Mouse (Mus musculus) cerebellum, postnatal 25 days (tissue): ENCODE results near the gene 5430419D17Rik.
A peak's percentile ranks its signal among the peaks of the same experiment; 100 is the strongest.

ENCODE experiments used
- DNase-seq, 2 experiments: peaks; one replicate each; pipeline ENCODE4 v3.0.0; 2021; ENCODE audit warnings: mixed read lengths in 2 of 2

The 5430419D17Rik gene

DNA sequence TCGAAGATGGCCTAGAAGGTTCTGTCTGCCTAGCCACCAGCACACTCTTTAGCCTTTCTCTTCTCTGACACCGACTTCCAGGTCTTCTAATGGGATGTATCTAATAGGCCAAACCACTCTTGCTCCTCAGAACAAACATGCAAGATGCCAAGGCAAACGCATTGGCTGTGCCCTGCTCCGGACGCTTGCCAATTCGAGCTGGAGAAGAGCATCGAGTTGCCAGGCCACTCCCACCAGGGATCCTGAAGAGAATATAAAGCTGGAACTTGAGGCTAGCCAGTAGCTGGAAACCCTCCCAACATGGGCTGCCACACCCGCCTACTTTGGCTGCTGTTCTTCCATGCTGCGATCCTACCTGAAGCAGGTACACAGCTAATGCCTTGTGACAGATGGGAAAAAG is at the start of gene 5430419D17Rik:
5430419D17Rik (plus strand) TSS at position 282 of the 400 bp plus-strand sequence.
- peak; percentile 15 to 43 for DNase-seq

GRCm38 (mm10) chr7:131130021-131130420 is 44.2 kb upstream of the 5430419D17Rik start:
- DNase-seq = no peak

DNA sequence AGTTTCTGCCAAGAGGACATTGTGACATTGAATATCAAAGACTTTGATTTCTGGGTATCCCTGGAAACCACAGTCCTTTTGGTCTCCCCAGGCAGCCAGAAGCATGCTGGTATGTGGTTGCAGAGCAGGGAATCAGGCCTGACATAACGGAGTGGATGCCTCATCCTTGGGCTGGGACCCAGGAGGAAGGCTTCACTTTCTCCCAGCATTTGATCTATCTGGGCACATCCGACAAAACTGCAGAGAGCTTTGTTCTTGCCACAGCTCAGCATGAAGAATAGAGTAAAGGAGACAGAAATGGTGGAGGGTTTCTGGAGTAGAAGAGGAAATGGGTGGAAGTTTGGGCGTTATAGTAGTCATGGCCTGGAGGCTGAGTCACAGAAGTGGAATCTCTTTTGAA is 41.0 kb upstream of the 5430419D17Rik start:
- DNase-seq = no peak

DNA sequence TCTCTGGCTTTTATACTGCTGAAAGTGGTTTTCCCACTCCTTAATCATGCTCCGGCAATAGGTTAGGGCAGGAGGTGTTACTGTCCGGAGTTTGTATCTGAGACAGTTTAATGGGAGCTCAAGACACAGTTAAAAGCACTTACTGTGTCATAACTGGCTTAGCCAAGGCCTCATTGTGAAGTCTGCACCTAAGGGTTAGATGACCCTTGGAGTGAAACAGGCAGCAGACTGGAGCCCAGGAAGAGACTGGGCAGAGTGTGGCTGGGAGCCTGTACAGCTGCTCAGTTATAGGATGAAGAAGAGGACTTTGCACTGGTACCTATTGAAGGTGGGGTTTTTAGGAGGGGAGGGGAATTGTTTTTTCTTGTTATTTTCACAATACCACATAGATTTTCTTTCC is 28.0 kb upstream of the 5430419D17Rik start, which contains the start of gene 4933402N03Rik:
4933402N03Rik (minus strand) TSS at position 101 of the 400 bp plus-strand sequence.
- no peak for DNase-seq

DNA sequence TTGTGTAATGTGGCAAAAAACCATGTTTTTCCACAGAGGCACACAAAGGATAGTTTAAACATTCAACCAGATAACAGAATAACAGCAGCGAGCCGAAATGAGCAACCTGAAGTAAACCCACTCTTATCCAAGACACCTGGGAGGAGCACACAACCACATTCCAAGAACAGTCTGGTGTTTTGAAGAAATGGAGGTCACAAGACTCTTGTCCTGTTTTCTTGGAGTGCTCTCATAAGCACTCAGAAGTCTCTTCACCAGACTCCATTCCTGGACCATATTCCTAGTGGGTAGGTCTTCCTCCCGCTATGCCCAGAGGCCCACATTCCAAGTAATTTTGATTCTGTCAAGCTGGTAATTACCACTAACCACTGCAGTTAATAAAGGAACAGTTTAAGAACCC is 24.0 kb upstream of the 5430419D17Rik start:
- DNase-seq = no peak

DNA sequence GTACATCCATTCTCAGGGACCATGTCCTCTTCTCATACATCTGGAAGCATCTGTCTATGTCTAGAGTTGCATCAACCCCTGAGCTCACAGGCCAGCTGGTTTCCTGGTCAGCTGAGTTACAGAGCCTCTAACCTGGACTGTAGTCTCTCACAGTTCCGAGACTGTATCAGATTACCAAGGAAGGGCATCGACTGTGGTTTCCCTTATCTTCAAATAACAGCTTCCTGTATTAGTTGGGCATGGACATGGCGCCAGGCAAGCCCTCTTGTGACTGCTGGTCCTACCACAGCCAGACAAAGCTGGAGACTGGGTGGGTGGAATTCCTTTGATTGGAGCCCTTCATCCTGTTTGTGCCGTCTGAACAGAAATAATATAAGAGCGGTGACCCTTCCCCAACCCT is 21.2 kb upstream of the 5430419D17Rik start:
- no peak for DNase-seq

DNA sequence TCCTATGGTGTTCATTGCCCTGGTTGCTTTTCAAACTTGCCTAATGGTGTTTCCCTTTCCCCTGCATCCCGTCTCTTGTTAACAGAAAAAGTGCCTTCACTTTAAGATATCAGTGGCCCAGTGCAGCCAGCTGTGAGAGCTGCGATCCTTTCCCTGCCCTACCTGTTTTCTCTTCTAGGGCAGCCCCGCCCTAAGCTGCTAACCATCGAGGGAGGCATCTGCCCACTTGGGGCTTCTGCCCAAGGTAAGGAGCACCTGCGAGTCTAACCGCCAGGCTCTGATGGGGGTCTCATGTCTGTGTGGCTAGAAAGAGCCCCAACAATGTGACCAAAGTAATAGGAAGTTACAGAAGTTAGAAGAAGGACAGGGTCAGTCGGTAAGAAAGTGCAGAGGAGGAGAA is 12.0 kb upstream of the 5430419D17Rik start:
- no peak for DNase-seq

DNA sequence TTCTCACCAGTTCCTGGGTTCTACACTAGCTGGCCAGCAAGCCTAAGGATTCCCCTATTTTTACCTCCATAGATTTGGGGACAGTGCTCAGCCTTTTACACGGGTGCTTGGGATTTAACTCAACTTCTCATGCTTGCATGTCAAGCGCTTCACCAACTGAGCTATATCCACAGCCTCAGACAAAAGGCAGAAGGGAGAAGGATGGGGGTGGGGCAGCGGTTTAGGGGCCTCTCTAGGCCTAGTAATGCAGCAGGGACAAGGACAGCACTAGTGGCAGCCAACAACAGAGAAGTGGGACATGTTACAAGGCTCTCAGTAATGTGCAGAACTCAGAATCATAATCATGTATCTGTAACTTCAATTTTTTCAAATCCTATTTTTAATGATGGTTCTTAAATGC is 6.4 kb upstream of the 5430419D17Rik start:
- DNase-seq = no peak

GRCm38 (mm10) chr7:131169099-131169498 is 5.1 kb upstream of the 5430419D17Rik start:
- DNase-seq = no peak

DNA sequence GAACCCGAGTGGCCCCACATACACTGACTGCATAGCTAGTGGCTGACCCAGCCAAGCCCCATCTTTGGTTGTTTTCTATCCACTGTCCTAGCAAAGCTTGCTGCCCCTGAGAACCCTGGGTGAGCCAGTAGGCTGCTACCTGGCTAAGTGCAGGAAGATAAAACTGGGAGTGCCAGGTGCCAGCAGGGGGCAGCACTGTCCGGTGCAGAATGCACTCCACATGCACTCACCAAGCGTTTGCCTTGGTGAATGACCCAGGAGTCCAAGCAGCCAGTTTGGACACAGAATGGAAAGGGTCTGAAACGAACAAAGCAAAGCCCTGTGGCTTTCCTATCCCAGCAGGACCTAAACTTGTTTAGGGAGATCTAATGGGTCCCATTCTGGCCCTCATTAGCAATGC is 8.5 kb downstream of the 5430419D17Rik start:
- peak; percentile 27 to 58 for DNase-seq

GRCm38 (mm10) chr7:131184339-131184738 is 10.1 kb downstream of the 5430419D17Rik start:
- peak in 1 of 2 experiments; percentile 7 for DNase-seq

- no peak for DNase-seq
Observed at GRCm38 (mm10) chr7:131187047-131187446, 12.8 kb downstream of the 5430419D17Rik start.

- DNase-seq = no peak
Observed at GRCm38 (mm10) chr7:131187996-131188395, 13.8 kb downstream of the 5430419D17Rik start.

DNA sequence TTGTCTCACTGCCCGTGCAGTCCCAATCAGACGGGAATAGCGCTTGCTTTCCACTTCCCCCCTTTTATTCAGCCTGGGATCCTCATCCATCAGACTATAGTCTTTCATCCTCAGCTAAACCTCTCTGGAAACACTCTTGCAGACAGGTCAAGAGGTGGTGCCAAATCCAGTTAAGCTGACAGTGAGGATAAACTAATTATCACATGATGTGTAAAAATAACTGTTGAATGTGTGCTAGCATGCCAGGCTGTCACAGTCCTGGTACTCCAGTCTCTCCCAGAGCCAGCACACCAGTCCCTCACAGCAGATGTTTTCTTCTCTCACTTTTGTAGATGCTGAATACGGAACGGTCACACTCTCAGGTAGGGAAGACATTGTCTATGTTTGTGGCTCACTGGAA is 48.9 kb downstream of the 5430419D17Rik start:
- no peak for DNase-seq

DNA sequence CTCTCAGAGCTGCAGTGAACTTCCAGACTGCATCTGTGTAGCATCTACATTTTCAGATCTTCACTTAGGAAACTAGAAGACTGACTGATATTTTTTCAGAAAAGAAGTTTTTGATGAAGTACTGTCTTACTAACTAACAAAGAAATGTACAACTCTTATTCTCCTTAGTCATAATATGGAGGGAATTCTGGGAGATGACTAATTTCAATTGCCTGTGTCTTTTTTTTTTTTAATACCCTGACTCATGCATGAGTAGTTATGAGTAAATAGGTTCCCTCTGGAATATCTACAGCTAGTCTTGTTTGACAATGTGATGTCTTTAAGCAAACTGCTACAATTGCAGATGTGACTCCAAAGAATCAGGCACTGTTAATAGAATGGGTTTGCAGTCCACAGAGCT is 61.9 kb downstream of the 5430419D17Rik start:
- no peak for DNase-seq

DNA sequence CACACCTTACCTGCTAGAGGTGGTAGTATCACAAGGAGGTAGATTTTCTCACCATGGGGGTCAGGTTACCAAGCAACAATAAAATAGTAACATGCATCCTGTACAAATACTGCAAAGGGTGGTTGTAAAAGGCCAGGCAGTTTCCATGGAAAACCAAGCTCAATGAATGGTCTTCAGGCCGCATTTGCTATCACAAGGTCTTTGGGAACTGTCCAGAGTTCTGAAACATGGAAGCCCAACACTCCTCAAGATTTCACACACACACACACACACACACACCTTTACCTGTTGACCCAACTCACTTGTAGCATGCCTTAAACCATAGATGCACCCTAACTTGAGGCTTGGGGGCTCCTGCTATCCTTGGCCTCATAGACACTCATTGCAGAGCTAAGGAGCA is 70.8 kb downstream of the 5430419D17Rik start:
- DNase-seq = no peak

DNA sequence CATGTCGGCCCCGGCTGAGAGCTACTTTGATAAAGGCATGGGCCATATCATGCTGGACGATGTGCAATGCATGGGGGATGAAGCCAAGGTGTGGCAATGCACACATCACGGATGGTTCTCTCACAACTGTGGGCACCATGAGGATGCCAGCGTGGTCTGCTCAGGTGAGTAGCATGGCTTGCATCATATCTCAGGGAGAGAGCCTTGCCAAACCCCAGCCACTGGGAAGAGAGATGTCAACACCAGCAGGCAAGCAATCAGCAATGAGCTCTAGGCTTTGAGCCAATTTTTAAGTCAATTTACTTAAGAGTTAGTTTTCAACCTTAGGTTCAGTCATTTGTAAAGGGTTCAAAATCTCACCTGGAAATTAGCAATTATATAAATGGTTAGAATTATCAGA is 82.6 kb downstream of the 5430419D17Rik start:
- no peak for DNase-seq

- DNase-seq = no peak
Observed at GRCm38 (mm10) chr7:131257309-131257708, 83.1 kb downstream of the 5430419D17Rik start.

- DNase-seq = no peak
Observed at GRCm38 (mm10) chr7:131260946-131261345, 86.7 kb downstream of the 5430419D17Rik start.

GRCm38 (mm10) chr7:131264251-131264650 is 90.0 kb downstream of the 5430419D17Rik start:
- no peak for DNase-seq

DNA sequence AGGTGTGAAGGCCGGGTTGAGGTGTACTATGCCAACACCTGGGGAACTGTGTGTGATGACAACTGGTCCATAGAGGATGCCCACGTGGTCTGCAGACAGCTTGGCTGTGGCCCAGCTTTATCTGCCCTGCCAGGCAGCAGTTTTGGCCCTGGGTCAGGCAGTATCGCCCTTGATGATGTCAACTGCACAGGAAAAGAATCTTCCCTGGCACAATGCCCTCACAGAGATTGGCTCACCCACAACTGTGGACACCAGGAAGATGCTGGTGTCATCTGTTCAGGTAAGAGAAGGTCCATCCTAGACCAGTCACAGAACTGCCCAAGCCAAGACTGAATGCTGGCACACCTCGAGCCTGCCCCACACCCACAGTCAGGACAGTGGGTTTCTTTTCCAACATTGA is 91.6 kb downstream of the 5430419D17Rik start:
- DNase-seq = peak in 1 of 2 experiments; percentile 4

DNA sequence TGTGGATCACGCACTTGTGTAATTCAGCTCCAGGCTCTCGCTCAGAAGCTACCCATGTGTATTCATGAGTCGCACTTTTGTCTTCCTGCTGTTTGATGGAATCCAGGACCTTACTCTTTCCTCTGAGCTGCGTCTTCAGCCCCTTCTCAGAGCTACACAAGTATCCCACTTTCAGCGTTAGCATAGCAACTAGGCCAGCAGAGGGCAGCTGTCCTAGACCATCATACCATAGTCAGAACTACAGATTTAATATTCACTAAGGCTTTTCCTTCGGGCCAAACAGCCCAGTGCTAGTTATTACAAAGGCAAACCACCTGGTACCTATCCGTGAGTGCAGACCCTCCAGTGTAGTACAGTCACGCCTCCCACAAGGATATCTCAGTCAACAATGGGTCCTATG is 122.9 kb downstream of the 5430419D17Rik start:
- DNase-seq = no peak

GRCm38 (mm10) chr7:131303340-131303739 is 129.1 kb downstream of the 5430419D17Rik start:
- DNase-seq = no peak

- no peak for DNase-seq
Observed at GRCm38 (mm10) chr7:131306733-131307132, 132.5 kb downstream of the 5430419D17Rik start.

DNA sequence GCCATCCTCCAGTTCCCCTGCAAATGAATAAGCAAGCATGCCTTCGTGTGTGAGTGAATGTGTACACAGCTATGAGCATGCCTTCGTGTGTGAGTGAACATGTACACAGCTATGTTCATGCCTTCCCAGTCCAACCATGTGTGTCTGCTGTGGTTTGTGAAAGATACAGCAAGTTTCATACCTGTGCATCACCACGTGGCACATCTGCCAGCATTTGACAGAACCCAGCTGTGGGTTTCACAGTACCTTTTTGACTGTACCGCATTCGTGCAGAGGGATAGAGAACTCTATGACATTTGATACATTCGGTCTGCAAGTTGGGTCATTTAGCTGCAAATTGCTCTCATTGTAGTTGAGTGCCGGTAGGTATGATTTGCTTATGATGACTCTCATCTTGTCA is 140.3 kb downstream of the 5430419D17Rik start:
- no peak for DNase-seq

- no peak for DNase-seq
Observed at GRCm38 (mm10) chr7:131317587-131317986, 143.4 kb downstream of the 5430419D17Rik start.
